Mouse (Mus musculus) limb, embryonic 11.5 days (tissue): Measurements from ENCODE around the gene Slc16a8. TPM values are rescaled to one million over a fixed set of nuclear protein-coding genes. Genes with fewer than 3 reads are reported as not detected.
A peak's percentile ranks its signal among the peaks of the same experiment; 100 is the strongest.

Experiments
- ATAC-seq: fragments of 200-750 bp; cut with Nextera tagmentation; 2 replicates; pipeline ENCODE4 v1.8.0; 2017; ENCODE audit warnings: low read depth; ENCODE audit not compliant: insufficient number of reproducible peaks, low FRiP score, low TSS enrichment
- DNase-seq: peaks from one replicate; pipeline ENCODE4 v3.0.0-alpha.2; 2015; ENCODE audit warnings: low spot score
- H3K27ac ChIP-seq: fragments of 300-500 bp; sonication (generic); replicated peaks from 2 replicates; pipeline ENCODE4 v1.5.1; 2014; ENCODE audit warnings: low read depth, mild to moderate bottlenecking, low read length
- H3K27me3 ChIP-seq: fragments of 300-500 bp; sonication (generic); 2 replicates; pipeline ENCODE4 v1.6.1; 2014; ENCODE audit warnings: mild to moderate bottlenecking, low read length, mixed read lengths; ENCODE audit not compliant: control insufficient read depth, insufficient read depth
- H3K36me3 ChIP-seq: fragments of 300-500 bp; sonication (generic); 2 replicates; pipeline ENCODE4 v1.6.1; 2014; ENCODE audit warnings: mild to moderate bottlenecking, low read length, moderate library complexity, mixed read lengths; ENCODE audit not compliant: control insufficient read depth, insufficient read depth
- H3K4me1 ChIP-seq: fragments of 300-500 bp; sonication (generic); 2 replicates; pipeline ENCODE4 v1.6.1; 2014; ENCODE audit warnings: low read length, mixed read lengths; ENCODE audit not compliant: control insufficient read depth, insufficient read depth
- H3K4me2 ChIP-seq: fragments of 300-500 bp; sonication (generic); 2 replicates; pipeline ENCODE4 v1.6.1; 2014; ENCODE audit warnings: low read depth, mild to moderate bottlenecking, moderate library complexity; ENCODE audit not compliant: severe bottlenecking
- H3K4me3 ChIP-seq: fragments of 300-500 bp; sonication (generic); 2 replicates; pipeline ENCODE4 v1.5.1; 2014; ENCODE audit warnings: low read depth, low read length
- H3K9ac ChIP-seq: fragments of 300-500 bp; sonication (generic); 2 replicates; pipeline ENCODE4 v1.6.1; 2014; ENCODE audit warnings: mild to moderate bottlenecking, low read length
- H3K9me3 ChIP-seq: fragments of 300-500 bp; sonication (generic); 2 replicates; pipeline ENCODE4 v1.6.1; 2016; ENCODE audit warnings: low read length; ENCODE audit not compliant: control insufficient read depth
- WGBS: fragments of 180-500 bp; shearing (Covaris S2); extraction: QIAGEN DNeasy Blood & Tissue Kit; methylation state at CpG from one replicate; pipeline ENCODE4 v1.1.7; 2014; 5-methylcytosine and 5-hydroxymethylcytosine counted together
- polyA plus RNA-seq: library from polyadenylated mRNA; unstranded; fragments of >200 nt; fragmentation: Nextera tagmentation; extraction: Ambion mirVana; gene quantifications from 2 replicates; pipeline ENCODE4 v1.2.1, GENCODE M21; 2014

Gene Slc16a8
- polyA plus RNA-seq, 1 experiment from 2014 or later, result not detected

GRCm38 (mm10) chr15:79208211-79208610, 46.4 kb downstream of the Slc16a8 start:
- ATAC-seq, result no peak
- no peaks in the 10 kb centered on the region for H3K4me1 ChIP-seq
- no peak overlapping the region for H3K4me3 ChIP-seq
- H3K27me3 ChIP-seq, result no peaks in the 10 kb centered on the region
- no peaks in the 10 kb centered on the region for H3K9me3 ChIP-seq
- WGBS, result 78% methylated on average over 6 of the region's 6 CpGs
- no peak overlapping the region for H3K27ac ChIP-seq
- no peak overlapping the region for H3K9ac ChIP-seq
- no peak overlapping the region for H3K4me2 ChIP-seq
- no peak for DNase-seq
- H3K36me3 ChIP-seq, result no peaks in the 10 kb centered on the region

- 22% methylated on average over 10 of the region's 10 CpGs for WGBS
- H3K27ac ChIP-seq, result peak overlapping the region; percentile 22; the same call in 1 of the 2 replicates
- H3K4me3 ChIP-seq, result no peak overlapping the region
- H3K9me3 ChIP-seq, result no peaks in the 10 kb centered on the region
- DNase-seq, result no peak
- H3K36me3 ChIP-seq, result no peaks in the 10 kb centered on the region
- ATAC-seq, result peak; percentile 9; the same call in 1 of the 2 replicates
- H3K27me3 ChIP-seq, result no peaks in the 10 kb centered on the region
- no peak overlapping the region for H3K9ac ChIP-seq
- H3K4me1 ChIP-seq, result peaks cover 12% of the 10 kb centered on the region
- no peak overlapping the region for H3K4me2 ChIP-seq
Measured at GRCm38 (mm10) chr15:79202575-79202974, 52.0 kb downstream of the Slc16a8 start.

- no peaks in the 10 kb centered on the region for H3K27me3 ChIP-seq
- peaks cover 12% of the 10 kb centered on the region for H3K4me1 ChIP-seq
- H3K9ac ChIP-seq, result peak overlapping the region; percentile 8
- H3K4me3 ChIP-seq, result no peak overlapping the region
- peak; percentile 61; the same call in 1 of the 2 replicates for ATAC-seq
- DNase-seq, result peak; percentile 41
- H3K36me3 ChIP-seq, result no peaks in the 10 kb centered on the region
- H3K9me3 ChIP-seq, result no peaks in the 10 kb centered on the region
- peak overlapping the region; percentile 37; the same call in 1 of the 2 replicates for H3K27ac ChIP-seq
- WGBS, result 26% methylated on average over 13 of the region's 13 CpGs
- peak overlapping the region; percentile 17; the same call in 1 of the 2 replicates for H3K4me2 ChIP-seq
Measured at GRCm38 (mm10) chr15:79201491-79202150, 52.9 kb downstream of the Slc16a8 start.

Other genes with a start within 250 kb of the Slc16a8 start
- gene H1f0, start 226.3 kb downstream of the Slc16a8 start, polyA plus RNA-seq, result 271 and 369 TPM in 2 replicates
- gene Galr3, start 212.9 kb downstream of the Slc16a8 start, polyA plus RNA-seq, result not detected in 2 replicates
- 56.7 and 63.2 TPM in 2 replicates for gene Ankrd54, start 191.9 kb downstream of the Slc16a8 start, polyA plus RNA-seq
- 275 and 280 TPM in 2 replicates for gene Eif3l, start 179.6 kb downstream of the Slc16a8 start, polyA plus RNA-seq
- gene Micall1, start 145.9 kb downstream of the Slc16a8 start, polyA plus RNA-seq, result 7.8 and 8.1 TPM in 2 replicates
- gene Polr2f, start 113.8 kb downstream of the Slc16a8 start, polyA plus RNA-seq, result 354 and 385 TPM in 2 replicates
- 4.5 and 5.1 TPM in 2 replicates for gene 1700088E04Rik, start 113.5 kb downstream of the Slc16a8 start, polyA plus RNA-seq
- 3.5 and 3.9 TPM in 2 replicates for gene Sox10, start 89.5 kb downstream of the Slc16a8 start, polyA plus RNA-seq
- gene Pick1, start 25.6 kb downstream of the Slc16a8 start, polyA plus RNA-seq, result 23.6 and 25.0 TPM in 2 replicates
- gene Gm49486, start 25.4 kb downstream of the Slc16a8 start, polyA plus RNA-seq, result 0.43 and 0.47 TPM in 2 replicates
- gene Baiap2l2, start 30.8 kb upstream of the Slc16a8 start, polyA plus RNA-seq, result 0.88 and 3.3 TPM in 2 replicates
- 10.8 and 11.3 TPM in 2 replicates for gene Pla2g6, start 73.6 kb upstream of the Slc16a8 start, polyA plus RNA-seq
- gene Maff, start 91.9 kb upstream of the Slc16a8 start, polyA plus RNA-seq, result 2.2 and 2.6 TPM in 2 replicates
- gene Tmem184b, start 148.8 kb upstream of the Slc16a8 start, polyA plus RNA-seq, result 50.4 and 59.7 TPM in 2 replicates
- gene Csnk1e, start 200.8 kb upstream of the Slc16a8 start, polyA plus RNA-seq, result 149 and 156 TPM in 2 replicates